Comparison of ENCODE assay signal across 21 mouse cellular contexts in the genomic region with DNA sequence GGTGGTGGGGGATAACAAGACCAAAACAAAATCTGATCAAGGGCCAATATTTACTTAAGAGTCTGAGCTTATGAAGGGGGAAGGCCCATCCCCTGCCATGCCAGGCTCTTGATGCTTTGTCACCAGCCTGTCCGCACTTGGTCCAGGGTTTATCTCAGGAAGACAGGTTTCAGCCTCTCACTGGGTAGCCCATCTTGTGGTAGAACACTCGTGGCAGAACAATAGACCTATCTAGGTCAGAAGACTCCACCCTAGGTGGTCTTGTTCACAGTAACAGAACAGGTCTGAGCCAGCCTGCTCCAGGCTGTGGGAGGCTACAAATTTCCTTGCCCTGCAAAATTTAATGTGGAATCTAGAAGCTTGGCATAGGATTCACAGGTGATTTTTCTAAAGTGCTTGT. TPM values are rescaled to one million over a fixed set of nuclear protein-coding genes. Genes with fewer than 3 reads are reported as not detected.
A peak's percentile ranks its signal among the peaks of the same experiment; 100 is the strongest.
DNase-seq lines count a peak whose midpoint lies in the region; TF ChIP-seq lines count a peak whose summit lies in the region.
"Had no signal": no experiment of that assay in that cellular context is flagged by ENCODE, and none has a peak within 500 bp of the region (broad histone marks: within the 10 kb centered on the region; RNA-seq: fewer than 3 reads in every experiment).

No protein-coding gene starts in this region.

- DNase-seq in cerebellum, adult 11-12 months = peak; percentile 36
- DNase-seq in cerebellum, adult 8-10 months = no peak
- DNase-seq in heart, adult 11 months = peak; percentile 57
- DNase-seq in heart, adult 18-20 months = no peak
- peak; percentile 14 to 16 for DNase-seq in cerebellum, postnatal 25 days
- DNase-seq in embryo, embryonic 9.5 days (ENCODE audit: extremely low spot score) = no peak
- DNase-seq in lung, adult 18-20 months = no peak
- DNase-seq: adrenal gland, adult 2 months; gastrocnemius, postnatal 14 days; heart, postnatal 36 days; kidney, adult 8-10 months; kidney, postnatal 4 days; left cerebral cortex, postnatal 4 days; right cerebral cortex, postnatal 4 days had no signal

- H3K4me3 ChIP-seq in E14TG2a.4 (replicated peaks; ENCODE audit: low read length) = peak overlapping the region; percentile 45; the same call in 1 of the 2 replicates
- H3K4me3 ChIP-seq: forebrain, embryonic 13.5 days; hindbrain, embryonic 12.5 days; intestine, embryonic 15.5 days; midbrain, embryonic 10.5 days; midbrain, embryonic 15.5 days had no signal

- H3K4me1 ChIP-seq in E14TG2a.4 (replicated peaks; ENCODE audit: low read depth, low read length) = peaks cover 91% of the 10 kb centered on the region
- H3K4me1 ChIP-seq: intestine, embryonic 15.5 days had no signal

- H3K36me3 ChIP-seq in E14TG2a.4 (ENCODE audit: insufficient read depth, low read length) = peaks cover 47% of the 10 kb centered on the region
- H3K36me3 ChIP-seq: intestine, embryonic 15.5 days; midbrain, embryonic 15.5 days had no signal

- H3K27me3 ChIP-seq in E14TG2a.4 (ENCODE audit: insufficient read depth, low read length) = no peaks in the 10 kb centered on the region
- H3K27me3 ChIP-seq: CH12.LX; forebrain, embryonic 13.5 days; hindbrain, embryonic 12.5 days; intestine, embryonic 15.5 days; midbrain, embryonic 15.5 days had no signal

- no peak for TF ChIP-seq CTCF in E14TG2a.4 (conservative IDR thresholded peaks at IDR 0.05; ENCODE audit: low read length)

- H3K9me3 ChIP-seq in E14TG2a.4 (ENCODE audit: low read length) = no peaks in the 10 kb centered on the region
- H3K9me3 ChIP-seq: hindbrain, embryonic 12.5 days; intestine, embryonic 15.5 days; midbrain, embryonic 10.5 days; midbrain, embryonic 15.5 days had no signal

RNA-seq across cellular contexts. Expression of gene Immt, which starts 5.7 kb away (rescaled TPM):
- 100 to 1,000 TPM; 644 to 655 TPM for total RNA-seq in heart, adult 18-20 months (2021)

RNA-seq across cellular contexts. Expression of gene Mrpl35, which starts 10.0 kb away (rescaled TPM):
- 10 to 100 TPM; 54.7 to 55.6 TPM for total RNA-seq in heart, adult 18-20 months (2021)

Comparison
In these comparisons a context has a peak if more than half of its experiments do, and no peak if none do; other contexts are left out.
1. DNase-seq: peak in cerebellum, adult 11-12 months (single experiment), heart, adult 11 months (single experiment) and cerebellum, postnatal 25 days (2 of 2); none in cerebellum, adult 8-10 months (single experiment), heart, adult 18-20 months (0 of 2), embryo, embryonic 9.5 days (single experiment) and lung, adult 18-20 months (0 of 2).